Mouse (Mus musculus) cerebellum, postnatal 36 days (tissue): ENCODE measurements at regions not wholly inside any gene's neighbourhood (a gene's known extent, or its start where the extent isn't known, plus 50 kb on each side); places are given as distances from the start of the nearest gene placed in this dataset.
"Not testable (repeated sequence)": the region's sequence is repeated elsewhere in the genome, so short reads cannot be mapped to it uniquely, and the experiment has no call there.

Source experiments
- DNase-seq, 2 experiments: peaks; one replicate each; pipeline ENCODE4 v3.0.0; 2021 to 2022; ENCODE audit warnings: mixed read lengths in 2 of 2

- no peak for DNase-seq
Measured at GRCm38 (mm10) chr2:166309882-166310281, 154.4 kb upstream of the Sulf2 start.

- DNase-seq: no peak
Measured at GRCm38 (mm10) chr2:166307551-166307950, 152.1 kb upstream of the Sulf2 start.

GRCm38 (mm10) chr2:166305044-166306002, 149.9 kb upstream of the Sulf2 start:
- no peak for DNase-seq

DNA sequence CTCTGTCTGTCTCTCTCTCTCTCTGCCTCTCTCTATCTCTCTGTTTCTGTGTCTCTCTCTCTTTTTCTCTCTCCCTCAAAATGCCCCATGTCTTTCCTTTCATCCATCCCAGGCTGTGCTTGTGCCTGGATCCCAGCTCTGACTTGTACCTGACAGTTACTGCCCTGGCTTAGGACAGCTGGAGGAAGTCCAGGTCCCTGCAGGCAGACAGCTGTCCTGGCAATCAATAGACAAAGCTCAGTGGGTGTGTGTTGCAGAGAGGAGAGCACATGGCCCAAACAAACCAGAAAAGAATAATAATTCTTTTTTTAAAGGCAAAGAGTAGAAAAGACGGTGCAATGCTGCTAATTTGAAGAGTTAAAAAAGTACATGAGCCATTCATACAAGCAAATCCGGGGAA, 148.4 kb upstream of the Sulf2 start:
- peak; percentile 27 to 34 for DNase-seq

DNA sequence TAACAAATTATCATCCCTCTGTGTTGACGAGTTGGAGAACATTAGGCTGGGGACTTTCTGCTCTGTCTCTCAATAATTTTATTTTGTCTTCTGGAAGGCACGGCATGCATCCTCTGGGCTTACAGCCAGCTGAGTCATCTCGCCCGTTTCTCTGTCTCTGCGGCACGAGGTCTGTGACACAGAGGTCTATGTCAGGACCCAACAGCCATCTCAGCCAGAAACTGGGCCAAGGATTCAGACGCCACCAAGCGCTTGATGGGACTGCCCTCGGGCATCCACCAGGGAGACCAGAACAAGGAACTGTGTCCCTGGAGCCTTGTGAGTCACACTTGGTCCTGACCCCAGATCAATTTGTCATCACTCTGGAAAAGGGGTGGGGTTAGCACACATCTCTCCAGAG, 145.7 kb upstream of the Sulf2 start:
- DNase-seq: peak; percentile 55 to 62

DNA sequence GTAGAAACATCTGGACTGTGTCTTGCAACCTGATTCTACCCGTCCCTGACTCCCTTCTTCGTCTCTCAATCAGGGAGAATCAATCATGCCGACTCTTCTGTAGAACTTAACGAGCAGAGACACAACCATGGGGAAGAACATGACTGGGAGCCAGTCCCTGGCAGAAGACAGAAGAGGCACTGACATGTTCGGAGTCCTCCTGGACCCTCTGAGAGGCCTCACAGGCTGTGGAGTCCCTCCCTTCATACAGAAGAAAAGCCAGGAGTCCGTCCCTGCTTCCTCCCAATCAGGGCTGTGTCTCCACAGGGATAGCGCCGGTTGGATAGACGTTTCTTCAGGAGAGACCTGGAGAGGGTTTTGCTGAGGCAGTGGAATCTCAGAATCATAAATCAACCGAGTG, 139.2 kb upstream of the Sulf2 start:
- DNase-seq: no peak

DNA sequence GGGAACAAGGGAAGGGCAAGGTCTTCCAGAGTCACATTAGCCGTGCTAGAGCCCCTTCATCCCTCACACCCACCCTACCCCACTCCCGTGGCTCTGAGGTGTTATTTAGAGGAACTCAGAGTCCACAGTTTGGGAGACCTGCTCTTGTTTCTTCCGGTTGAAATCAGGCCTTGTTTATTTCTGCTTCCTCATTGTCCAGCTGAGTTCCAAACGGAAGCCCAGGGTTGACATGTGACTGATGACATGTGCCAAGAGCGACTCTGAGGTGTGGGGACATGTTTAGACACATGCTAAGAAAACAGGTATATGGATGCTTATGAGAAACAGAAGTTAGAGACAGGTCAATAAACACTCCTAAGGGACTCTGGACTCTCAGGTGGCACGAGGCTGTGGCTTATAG, 137.5 kb upstream of the Sulf2 start:
- no peak for DNase-seq

GRCm38 (mm10) chr2:166291266-166291665, 135.8 kb upstream of the Sulf2 start:
- DNase-seq: no peak

GRCm38 (mm10) chr2:166290826-166291225, 135.4 kb upstream of the Sulf2 start:
- no peak for DNase-seq

- DNase-seq: no peak
Measured at GRCm38 (mm10) chr2:166289198-166289597, 133.7 kb upstream of the Sulf2 start.

DNA sequence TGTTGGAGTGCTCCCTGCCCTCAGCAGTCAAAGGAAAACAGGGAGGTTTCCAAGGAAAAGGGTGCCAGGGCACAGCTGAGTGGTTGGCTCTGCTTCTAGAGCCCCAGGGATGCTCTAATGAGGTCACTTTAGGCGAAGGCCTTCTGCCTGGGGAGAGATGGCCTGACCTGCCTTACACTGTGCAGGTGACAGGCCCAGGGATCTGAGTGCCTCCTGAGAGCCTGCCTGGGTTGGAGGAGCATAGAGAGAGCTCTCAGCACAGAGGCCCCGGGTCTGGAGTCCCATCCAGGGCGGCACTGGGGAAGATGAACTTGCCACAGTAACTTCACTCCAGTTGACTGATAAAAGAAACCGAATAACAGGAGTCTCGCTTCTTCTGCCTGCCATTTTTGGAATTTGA, 125.7 kb upstream of the Sulf2 start:
- not testable (repeated sequence) for DNase-seq

- peak; percentile 16 to 24 for DNase-seq
Measured at GRCm38 (mm10) chr2:166280651-166281127, 125.2 kb upstream of the Sulf2 start.

GRCm38 (mm10) chr2:166279676-166280075, 124.2 kb upstream of the Sulf2 start:
- no peak for DNase-seq

- no peak for DNase-seq
Measured at GRCm38 (mm10) chr2:166275398-166275797, 119.9 kb upstream of the Sulf2 start.

GRCm38 (mm10) chr2:166274016-166274346, 118.5 kb upstream of the Sulf2 start:
- DNase-seq: no peak

- DNase-seq: no peak
Measured at GRCm38 (mm10) chr2:166273312-166274015, 118.0 kb upstream of the Sulf2 start.

DNA sequence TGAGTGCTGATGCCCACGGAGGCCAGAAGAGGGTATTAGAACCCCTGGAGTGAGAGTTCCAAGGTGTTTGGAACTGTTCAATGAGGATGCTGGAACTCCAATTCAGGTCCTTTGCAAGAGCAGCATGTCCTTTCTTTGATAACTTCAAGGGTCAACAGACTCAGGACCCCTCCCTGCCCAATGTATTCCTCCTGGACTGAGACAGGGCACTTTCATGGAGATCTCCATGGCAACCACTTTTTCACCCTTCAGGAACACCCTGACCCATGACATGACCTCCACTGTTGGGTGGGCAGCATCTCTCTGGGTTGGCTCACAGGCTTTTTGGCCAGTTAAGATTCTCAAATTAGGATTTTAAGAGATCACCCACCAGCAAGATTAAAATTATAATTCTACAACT, 117.4 kb upstream of the Sulf2 start:
- DNase-seq: no peak

DNA sequence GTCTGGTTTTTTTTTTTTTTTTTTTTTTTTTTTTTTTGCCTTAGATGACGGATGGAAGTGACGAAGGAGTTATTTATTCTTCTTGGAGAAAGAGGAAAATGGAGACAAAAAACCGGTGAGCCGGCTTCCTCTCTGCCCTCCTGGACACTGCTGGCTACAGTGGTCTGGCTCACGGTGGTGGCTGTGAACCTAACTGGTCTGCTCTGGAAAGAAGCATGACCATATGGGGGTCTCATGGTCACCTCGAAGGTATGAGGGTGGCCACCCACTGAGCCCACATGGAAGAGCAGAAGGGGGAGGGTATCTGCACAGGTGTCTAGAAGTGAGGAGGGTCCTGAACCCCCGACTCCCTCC, 116.7 kb upstream of the Sulf2 start:
- DNase-seq: no peak

DNA sequence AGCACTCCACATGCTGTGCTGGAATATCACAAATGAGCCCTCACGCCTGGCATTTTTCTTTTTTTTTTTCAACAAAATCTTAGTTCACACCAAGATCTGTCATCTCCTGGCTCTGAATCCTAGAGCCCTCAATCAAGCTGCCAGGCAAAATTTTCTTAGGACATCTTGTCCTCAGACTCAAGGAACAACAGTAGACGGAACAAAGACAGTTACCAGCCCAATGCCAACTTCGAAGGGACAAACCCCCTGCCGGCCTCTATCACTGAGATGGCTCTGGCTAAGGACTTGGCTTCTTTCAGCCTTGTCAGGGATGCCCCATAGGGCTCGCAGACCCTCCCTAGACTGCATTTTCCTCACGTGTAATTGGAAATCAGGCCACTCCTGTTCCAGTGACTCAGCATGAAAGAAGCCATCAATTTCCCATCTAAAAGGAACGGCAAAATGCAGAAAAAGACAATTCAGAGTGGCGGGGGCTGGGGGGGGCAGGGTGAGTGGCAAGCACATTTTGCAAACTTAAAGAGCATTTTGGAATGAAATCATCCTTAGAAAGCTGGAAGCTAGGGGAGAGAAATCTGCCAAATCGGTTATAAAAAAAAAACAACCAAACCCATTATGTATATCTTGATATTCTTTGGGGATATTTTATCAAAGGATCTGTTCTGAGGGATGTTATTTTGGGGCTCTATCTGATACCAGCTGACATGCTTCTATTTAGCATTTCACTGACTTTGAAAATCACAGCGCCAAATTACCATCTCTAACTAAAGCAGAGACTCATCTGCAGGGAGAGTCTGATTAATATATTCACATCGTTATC, 116.1 kb upstream of the Sulf2 start:
- no peak for DNase-seq

DNA sequence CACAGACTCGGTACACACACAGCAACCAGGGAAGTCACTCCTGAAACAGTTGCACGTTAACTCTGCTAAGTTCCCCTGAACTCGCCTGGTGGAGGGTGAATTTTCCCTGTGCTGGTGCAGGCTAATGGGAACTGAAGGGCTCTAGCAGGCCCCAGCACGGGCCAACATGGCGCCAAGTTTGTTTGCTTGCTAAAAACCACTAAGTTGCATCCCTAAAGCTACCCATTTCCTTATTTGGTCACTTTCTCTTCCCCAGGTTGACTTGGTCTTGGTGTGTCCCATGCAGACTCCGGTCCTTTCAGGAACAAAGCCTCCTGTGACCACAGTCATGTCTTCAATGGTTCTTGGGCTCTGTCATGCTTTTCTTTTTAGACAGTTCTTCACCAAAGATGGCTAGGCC, 114.5 kb upstream of the Sulf2 start:
- no peak for DNase-seq

DNA sequence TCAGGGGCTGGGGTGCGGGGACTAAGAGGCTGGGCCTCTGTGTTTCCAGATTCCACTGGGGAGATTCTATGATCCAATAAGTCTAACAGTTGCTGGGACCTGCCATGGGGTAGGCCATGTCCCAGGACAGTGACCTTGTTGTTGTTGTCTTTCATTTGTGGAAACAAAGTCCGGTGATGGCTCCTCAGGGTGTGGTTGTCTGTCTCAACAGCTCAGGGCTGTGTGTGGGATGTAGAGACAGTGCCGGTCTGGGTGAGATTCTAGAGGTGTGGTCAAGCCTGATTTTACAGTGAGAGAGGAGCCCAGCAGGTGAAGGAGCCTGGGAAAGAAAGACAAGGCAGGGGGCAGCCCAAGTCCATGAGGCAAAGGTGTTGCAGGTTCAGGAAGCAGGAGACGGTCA, 111.5 kb upstream of the Sulf2 start:
- no peak for DNase-seq

DNA sequence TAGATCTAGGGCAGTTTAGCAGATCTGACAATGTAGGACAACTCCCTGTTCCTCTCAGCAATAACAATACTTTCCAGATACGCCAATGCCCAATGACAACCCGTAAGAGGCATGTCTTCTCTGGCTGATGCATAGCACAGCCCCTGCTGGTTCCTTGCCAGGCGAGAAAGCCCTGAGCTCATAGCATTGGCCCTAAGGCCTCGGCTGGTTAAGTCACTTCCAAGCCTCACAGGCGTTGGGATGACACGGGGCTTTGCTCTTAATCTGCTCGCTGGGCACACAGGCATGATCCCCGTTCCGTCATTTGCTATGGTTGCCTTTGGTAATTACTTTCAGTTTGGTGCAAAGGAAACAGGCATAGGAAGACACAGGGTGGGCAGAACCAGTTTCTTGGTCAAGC, 111.0 kb upstream of the Sulf2 start:
- DNase-seq: no peak

DNA sequence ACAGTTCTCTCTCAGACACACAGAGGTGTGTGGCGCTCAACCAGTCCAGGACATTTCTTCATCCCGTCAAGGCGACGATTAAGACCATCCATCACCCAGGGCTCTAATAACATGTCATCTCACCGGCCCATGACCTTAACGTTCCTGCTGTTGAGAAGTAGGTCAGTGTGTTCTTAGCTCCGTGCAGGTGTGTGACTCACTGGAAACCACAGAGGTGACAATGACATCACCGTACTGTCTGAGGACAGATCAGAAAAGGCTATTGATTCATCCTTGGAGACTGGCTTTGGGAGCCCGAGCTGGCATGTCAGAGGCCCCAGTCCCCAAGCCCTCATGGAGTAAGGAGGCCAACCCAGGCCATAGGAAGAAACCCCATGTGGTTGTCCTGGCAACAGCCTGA, 109.3 kb upstream of the Sulf2 start:
- DNase-seq: no peak
